Mouse (Mus musculus): ENCODE measurements around the gene St7.

DNA sequence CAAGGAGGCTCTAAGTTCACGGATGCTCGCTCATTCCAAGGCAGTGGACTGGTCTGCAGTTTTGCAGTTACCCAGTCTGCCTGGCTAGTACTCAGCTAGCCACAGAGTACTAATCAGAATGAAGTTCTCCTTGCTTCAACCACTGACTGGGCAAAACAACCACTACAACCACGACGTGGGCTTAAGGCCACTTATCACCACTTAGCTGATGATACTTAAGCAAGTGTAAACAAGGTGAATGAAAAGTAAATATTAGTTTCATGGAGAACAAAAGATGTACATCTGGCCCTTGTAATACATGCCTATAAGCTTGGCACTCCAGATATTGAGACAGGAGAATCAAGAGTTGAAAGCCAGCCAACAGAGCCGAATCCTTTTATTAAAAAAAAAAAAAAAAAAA is 253.7 kb downstream of the St7 start:
- TF ChIP-seq CTCF (IDR thresholded peaks at IDR 0.05; ENCODE audit: borderline replicate concordance, insufficient read depth, low read length) (no peak), POLR2A (IDR thresholded peaks at IDR 0.05; ENCODE audit: low read depth, low read length) (no peak)

Measured in embryonic fibroblast, embryonic 13.5 days (primary cell).